Mouse (Mus musculus) stomach, postnatal 0 days (tissue): ENCODE measurements at regions not wholly inside any gene's neighbourhood (a gene's known extent, or its start where the extent isn't known, plus 50 kb on each side); places are given as distances from the start of the nearest gene placed in this dataset.

Experiments
- CTCF ChIP-seq: IDR thresholded peaks from 2 replicates; pipeline ENCODE4 v1.5.1; 2016; ENCODE audit warnings: antibody characterized with exemption, low read depth, mild to moderate bottlenecking, moderate library complexity
- EP300 ChIP-seq: optimal IDR thresholded peaks from 2 replicates; pipeline ENCODE3; 2016; ENCODE audit warnings: antibody characterized with exemption

GRCm38 (mm10) chr7:136838971-136839370 is 55.4 kb upstream of the Mgmt start:
- no peak for TF ChIP-seq EP300
- no peak for TF ChIP-seq CTCF
